In the genomic region with DNA sequence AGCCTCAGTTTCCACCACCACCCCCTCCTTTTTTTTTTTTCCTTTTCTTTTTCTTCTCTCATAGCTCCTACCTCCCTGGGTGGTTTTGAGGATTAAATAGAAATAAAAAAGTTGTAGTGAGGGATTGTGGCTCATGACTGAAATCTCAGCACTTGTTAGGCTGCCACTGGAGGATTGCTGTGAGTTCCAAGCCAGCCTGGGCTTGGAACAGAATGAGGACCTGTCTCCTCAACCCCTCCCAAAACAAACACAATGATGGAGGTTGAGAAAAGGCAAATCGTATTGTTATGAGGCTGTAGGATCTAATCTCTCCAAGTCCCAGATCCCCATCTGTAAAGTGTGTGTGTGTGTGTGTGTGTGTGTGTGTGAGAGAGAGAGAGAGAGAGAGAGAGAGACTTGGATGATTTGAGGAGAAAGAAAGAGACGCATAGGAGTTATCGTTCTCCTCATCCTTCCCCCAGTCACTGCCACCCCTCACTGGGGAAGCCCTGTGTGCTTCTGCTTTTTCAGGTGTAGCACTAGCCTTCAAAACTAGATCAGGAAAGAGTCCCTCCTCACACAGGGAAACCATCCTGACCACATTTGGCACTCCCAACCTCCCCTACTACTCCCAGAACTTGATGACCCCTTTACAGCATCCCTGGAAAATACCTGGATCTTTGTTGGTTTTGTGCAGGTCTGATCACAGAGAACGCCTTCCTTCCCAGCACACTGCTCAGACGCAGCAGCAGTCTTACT, we compare ENCODE assay signal across 26 mouse cellular contexts. TPM values are rescaled to one million over a fixed set of nuclear protein-coding genes. Genes with fewer than 3 reads are reported as not detected.
"Had no signal": no experiment of that assay in that cellular context is flagged by ENCODE, and none has a peak within 500 bp of the region (broad histone marks: within the 10 kb centered on the region; RNA-seq: fewer than 3 reads in every experiment).

No protein-coding gene starts in this region.

- ATAC-seq: hindbrain, embryonic 16.5 days; intestine, embryonic 16.5 days; liver, embryonic 12.5 days had no signal

- H3K4me2 ChIP-seq: heart, embryonic 11.5 days; heart, embryonic 13.5 days; heart, embryonic 15.5 days; hindbrain, embryonic 13.5 days; kidney, embryonic 15.5 days; limb, embryonic 12.5 days; liver, embryonic 12.5 days had no signal

- DNase-seq: gastrocnemius, postnatal 14 days; gastrocnemius, postnatal 36 days; heart, adult 11 months; heart, adult 2 months; heart, postnatal 14 days; heart, postnatal 36 days; kidney, adult 11 months; kidney, adult 2 months; kidney, adult 9 months; kidney, postnatal 14 days; kidney, postnatal 36 days; layer of hippocampus, adult 9-11 months; layer of hippocampus, postnatal 36 days had no signal

- H3K9me3 ChIP-seq: heart, embryonic 13.5 days; heart, embryonic 15.5 days; hindbrain, embryonic 13.5 days; kidney, embryonic 15.5 days; limb, embryonic 12.5 days; liver, embryonic 12.5 days had no signal

- H3K27me3 ChIP-seq: heart, embryonic 15.5 days; hindbrain, embryonic 13.5 days; kidney, embryonic 15.5 days had no signal

- H3K9ac ChIP-seq: heart, embryonic 13.5 days; heart, embryonic 15.5 days; hindbrain, embryonic 13.5 days; kidney, embryonic 15.5 days; limb, embryonic 12.5 days; liver, embryonic 12.5 days; liver, embryonic 14.5 days had no signal

- H3K4me1 ChIP-seq: heart, embryonic 13.5 days; heart, embryonic 15.5 days; hindbrain, embryonic 13.5 days; liver, embryonic 12.5 days had no signal

- H3K36me3 ChIP-seq: heart, embryonic 13.5 days; heart, embryonic 15.5 days; hindbrain, embryonic 13.5 days; kidney, embryonic 15.5 days; limb, embryonic 12.5 days; liver, embryonic 12.5 days had no signal

- H3K4me3 ChIP-seq: heart, adult 2 months; heart, embryonic 13.5 days; heart, embryonic 15.5 days; hindbrain, embryonic 13.5 days; kidney, embryonic 15.5 days; limb, embryonic 12.5 days; liver, embryonic 12.5 days had no signal

- H3K27ac ChIP-seq: heart, adult 2 months; heart, embryonic 13.5 days; heart, embryonic 15.5 days; hindbrain, embryonic 13.5 days; kidney, embryonic 15.5 days; kidney, postnatal 0 days; limb, embryonic 12.5 days; liver, embryonic 12.5 days; liver, embryonic 14.5 days had no signal

RNA-seq across cellular contexts. Expression of a gene that starts 0.8 kb away (rescaled TPM):
- polyA plus RNA-seq: heart, embryonic 11.5 days; liver, adult 2 months; liver, embryonic 12.5 days; liver, embryonic 16.5 days had no signal
